Mouse (Mus musculus): Measurements from ENCODE around the gene Nrg3. TPM values are rescaled to one million over a fixed set of nuclear protein-coding genes. Genes with fewer than 3 reads are reported as not detected.

Gene Nrg3
- total and polyA plus RNA-seq, 3 experiments = not detected

DNA sequence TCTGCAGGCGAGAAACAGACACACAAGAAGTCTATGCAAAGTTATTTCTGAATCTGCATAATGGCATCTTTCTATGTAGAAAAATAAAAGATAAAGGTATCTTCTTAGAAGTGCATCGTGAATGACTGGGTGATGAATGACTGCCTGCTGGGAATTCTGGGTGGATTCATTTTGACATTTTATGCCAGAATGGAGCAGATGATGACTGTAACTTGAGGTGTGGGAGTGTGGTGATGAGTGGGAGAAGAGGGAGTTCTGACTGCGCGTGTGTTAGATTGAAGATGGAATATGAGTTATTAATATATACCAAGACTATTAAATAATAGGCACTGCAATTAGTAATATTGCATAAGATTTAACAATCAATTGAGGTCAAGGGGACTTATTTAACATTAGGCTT lies 208.5 kb downstream of the Nrg3 start:
- H3K79me2 ChIP-seq (ENCODE audit: control insufficient read depth, insufficient read depth, low read length, poor library complexity) = no peaks in the 10 kb centered on the region
- TF ChIP-seq SMC3 (IDR thresholded peaks at IDR 0.05; ENCODE audit: low read depth, low read length) (no peak), ETS1 (IDR thresholded peaks at IDR 0.05; ENCODE audit: low read depth, low read length) (no peak), ZKSCAN1 (IDR thresholded peaks at IDR 0.05; ENCODE audit: low read depth, low read length) (no peak), POLR2AphosphoS2 (IDR thresholded peaks at IDR 0.05; ENCODE audit: low read length) (no peak), EP300 (IDR thresholded peaks at IDR 0.05; ENCODE audit: low read depth in 1 of 2, low read length in 2 of 2) (no peak)
- no peak for DNase-seq (ENCODE audit: low read depth, low spot score)
- H3K27me3 ChIP-seq (ENCODE audit: control insufficient read depth in 1 of 2, insufficient read depth in 2 of 2, low read length in 2 of 2) = no peaks in the 10 kb centered on the region
- H3K4me3 ChIP-seq (ENCODE audit: control insufficient read depth in 1 of 2, insufficient read depth in 1 of 2, low read depth in 2 of 2, low read length in 2 of 2) = no peak overlapping the region
- no peaks in the 10 kb centered on the region for H3K9me3 ChIP-seq (replicated peaks; ENCODE audit: insufficient read depth, low read length)
- H3K9ac ChIP-seq (ENCODE audit: control insufficient read depth, low read depth, low read length, poor library complexity, severe bottlenecking) = no peak overlapping the region
- no peaks in the 10 kb centered on the region for H3K36me3 ChIP-seq (ENCODE audit: control insufficient read depth in 1 of 2, insufficient read depth in 2 of 2, low read length in 2 of 2)
- no peaks in the 10 kb centered on the region for H3K4me1 ChIP-seq (ENCODE audit: control insufficient read depth in 1 of 2, insufficient read depth in 2 of 2, low read length in 2 of 2)
- no peak overlapping the region for H3K27ac ChIP-seq (ENCODE audit: control insufficient read depth, low read depth, low read length)

DNA sequence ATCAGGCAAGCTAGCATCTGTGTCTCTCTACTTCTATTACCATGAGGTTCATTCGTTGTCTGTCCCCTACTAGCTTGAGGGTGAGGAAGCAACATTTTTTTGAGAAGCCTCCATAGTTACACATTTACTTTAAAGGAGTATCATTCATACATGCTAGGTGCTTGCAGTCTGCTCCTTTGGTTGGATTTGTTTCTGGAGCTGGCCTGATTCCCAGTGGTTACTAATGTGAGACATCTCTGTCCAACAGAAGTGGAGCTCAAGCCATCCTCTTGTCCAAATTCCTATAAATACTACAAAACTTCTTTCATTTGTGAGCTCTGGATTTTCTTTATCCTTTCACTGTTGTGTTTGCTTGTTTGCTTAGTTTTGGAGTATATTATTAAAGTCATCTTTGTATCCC lies 211.9 kb downstream of the Nrg3 start:
- no peak for DNase-seq (ENCODE audit: low read depth, low spot score)
- H3K36me3 ChIP-seq (ENCODE audit: control insufficient read depth in 1 of 2, insufficient read depth in 2 of 2, low read length in 2 of 2) = no peaks in the 10 kb centered on the region
- H3K79me2 ChIP-seq (ENCODE audit: control insufficient read depth, insufficient read depth, low read length, poor library complexity) = no peaks in the 10 kb centered on the region
- no peak for TF ChIP-seq ZNF384 (IDR thresholded peaks at IDR 0.05; ENCODE audit: low read depth, low read length)
- TF ChIP-seq USF2 (IDR thresholded peaks at IDR 0.05; ENCODE audit: borderline replicate concordance in 1 of 2, insufficient read depth in 1 of 2, low read depth in 1 of 2, low read length in 2 of 2) = no peak
- no peaks in the 10 kb centered on the region for H3K9me3 ChIP-seq (replicated peaks; ENCODE audit: insufficient read depth, low read length)
- H3K9ac ChIP-seq (ENCODE audit: control insufficient read depth, low read depth, low read length, poor library complexity, severe bottlenecking) = no peak overlapping the region
- no peaks in the 10 kb centered on the region for H3K27me3 ChIP-seq (ENCODE audit: control insufficient read depth in 1 of 2, insufficient read depth in 2 of 2, low read length in 2 of 2)
- no peak overlapping the region for H3K4me3 ChIP-seq (ENCODE audit: control insufficient read depth in 1 of 2, insufficient read depth in 1 of 2, low read depth in 2 of 2, low read length in 2 of 2)
- H3K4me1 ChIP-seq (ENCODE audit: control insufficient read depth in 1 of 2, insufficient read depth in 2 of 2, low read length in 2 of 2) = no peaks in the 10 kb centered on the region
- H3K27ac ChIP-seq (ENCODE audit: control insufficient read depth, low read depth, low read length) = no peak overlapping the region

- Histone ChIP-seq H3K9ac (ENCODE audit: control insufficient read depth, low read depth, low read length, poor library complexity, severe bottlenecking) (no peak overlapping the region), H3K9me3 (replicated peaks; ENCODE audit: insufficient read depth, low read length) (no peaks in the 10 kb centered on the region), H3K36me3 (ENCODE audit: control insufficient read depth in 1 of 2, insufficient read depth in 2 of 2, low read length in 2 of 2) (no peaks in the 10 kb centered on the region), H3K27ac (ENCODE audit: control insufficient read depth, low read depth, low read length) (no peak overlapping the region), H3K27me3 (ENCODE audit: control insufficient read depth in 1 of 2, insufficient read depth in 2 of 2, low read length in 2 of 2) (no peaks in the 10 kb centered on the region), H3K4me1 (ENCODE audit: control insufficient read depth in 1 of 2, insufficient read depth in 2 of 2, low read length in 2 of 2) (no peaks in the 10 kb centered on the region), H3K79me2 (ENCODE audit: control insufficient read depth, insufficient read depth, low read length, poor library complexity) (no peaks in the 10 kb centered on the region), H3K4me3 (ENCODE audit: control insufficient read depth in 1 of 2, insufficient read depth in 1 of 2, low read depth in 2 of 2, low read length in 2 of 2) (no peak overlapping the region)
- DNase-seq (ENCODE audit: low read depth, low spot score) = no peak
- TF ChIP-seq RAD21 (IDR thresholded peaks at IDR 0.05; ENCODE audit: low read depth, low read length) (no peak), TCF12 (IDR thresholded peaks at IDR 0.05; ENCODE audit: low read depth, low read length) (no peak), E2F4 (IDR thresholded peaks at IDR 0.05; ENCODE audit: borderline replicate concordance, low read depth, low read length) (no peak), ELF1 (IDR thresholded peaks at IDR 0.05; ENCODE audit: low read depth, low read length) (no peak), POLR2AphosphoS5 (IDR thresholded peaks at IDR 0.05; ENCODE audit: borderline replicate concordance, low read depth, low read length) (no peak), USF2 (IDR thresholded peaks at IDR 0.05; ENCODE audit: borderline replicate concordance in 1 of 2, insufficient read depth in 1 of 2, low read depth in 1 of 2, low read length in 2 of 2) (no peak), MXI1 (IDR thresholded peaks at IDR 0.05; ENCODE audit: low read depth, low read length) (no peak), MAX (IDR thresholded peaks at IDR 0.05; ENCODE audit: low read length) (no peak), MAZ (IDR thresholded peaks at IDR 0.05; ENCODE audit: low read depth, low read length) (no peak), EP300 (IDR thresholded peaks at IDR 0.05; ENCODE audit: low read depth in 1 of 2, low read length in 2 of 2) (no peak), UBTF (IDR thresholded peaks at IDR 0.05; ENCODE audit: borderline replicate concordance, insufficient read depth, low read depth, low read length) (no peak), JUND (IDR thresholded peaks at IDR 0.05; ENCODE audit: low read depth, low read length) (no peak)
Measured at GRCm38 (mm10) chr14:39255391-39255790, 217.5 kb downstream of the Nrg3 start.

Measured in MEL (cell line).